Mouse (Mus musculus) myocyte (in vitro differentiated cells): Measurements from ENCODE around the gene Inafm1. TPM values are rescaled to one million over a fixed set of nuclear protein-coding genes. Genes with fewer than 3 reads are reported as not detected.

Experiments used
- H3K27me3 ChIP-seq: one replicate; pipeline ENCODE4 v1.6.1; 2011; ENCODE audit not compliant: control insufficient read depth, insufficient read depth, insufficient read length
- H3K36me3 ChIP-seq: one replicate; pipeline ENCODE4 v1.6.1; 2011; ENCODE audit not compliant: control insufficient read depth, insufficient read depth
- H3K4me2 ChIP-seq: one replicate; pipeline ENCODE4 v1.6.1; 2011; ENCODE audit warnings: low read depth, control low read depth
- H3K4me3 ChIP-seq: one replicate; pipeline ENCODE4 v1.5.1; 2011; ENCODE audit warnings: mild to moderate bottlenecking, control low read depth, moderate library complexity
- H3K79me2 ChIP-seq: one replicate; pipeline ENCODE4 v1.6.1; 2011; ENCODE audit not compliant: control insufficient read depth, insufficient read depth
- H3ac ChIP-seq: one replicate; pipeline ENCODE4 v1.6.1; 2011; ENCODE audit not compliant: control insufficient read depth, insufficient read length
- CEBPB ChIP-seq: IDR thresholded peaks from 2 replicates; pipeline ENCODE4 v1.6.1; 2011; ENCODE audit warnings: mild to moderate bottlenecking, moderate library complexity; ENCODE audit not compliant: poor library complexity, insufficient read depth, severe bottlenecking
- E2F4 ChIP-seq: IDR thresholded peaks from one replicate; pipeline ENCODE4 v1.6.1; 2011; ENCODE audit warnings: mild to moderate bottlenecking, control low read depth, moderate library complexity; ENCODE audit not compliant: insufficient read depth
- MAX ChIP-seq: IDR thresholded peaks from one replicate; pipeline ENCODE4 v1.6.1; 2011; ENCODE audit warnings: low read depth, mild to moderate bottlenecking, control low read depth
- MYOD1 ChIP-seq, 3 experiments: IDR thresholded peaks; one replicate each; pipeline ENCODE4 v1.6.1; 2011; ENCODE audit warnings: control low read depth in 2 of 3, low read depth in 2 of 3, mild to moderate bottlenecking in 2 of 3, moderate library complexity in 1 of 3; ENCODE audit not compliant: insufficient read length in 2 of 3, control insufficient read depth in 1 of 3
- MYOG ChIP-seq, 3 experiments: IDR thresholded peaks; one replicate each; pipeline ENCODE4 v1.6.1; 2011; ENCODE audit warnings: control low read depth in 2 of 3, low read depth in 2 of 3, mild to moderate bottlenecking in 2 of 3; ENCODE audit not compliant: insufficient read length in 2 of 3, control insufficient read depth in 1 of 3, insufficient read depth in 1 of 3
- POLR2A ChIP-seq: IDR thresholded peaks from one replicate; pipeline ENCODE4 v1.6.1; 2011; ENCODE audit warnings: low read depth, mild to moderate bottlenecking, control low read depth, moderate library complexity; ENCODE audit not compliant: insufficient read length
- POLR2AphosphoS2 ChIP-seq: IDR thresholded peaks from one replicate; pipeline ENCODE4 v1.6.1; 2011; ENCODE audit warnings: low read depth, control low read depth; ENCODE audit not compliant: insufficient read length
- REST ChIP-seq: IDR thresholded peaks from one replicate; pipeline ENCODE4 v1.6.1; 2011; ENCODE audit warnings: mild to moderate bottlenecking, control low read depth, moderate library complexity; ENCODE audit not compliant: insufficient read depth, insufficient read length
- SRF ChIP-seq: IDR thresholded peaks from one replicate; pipeline ENCODE4 v1.6.1; 2011; ENCODE audit warnings: low read depth; ENCODE audit not compliant: control insufficient read depth, insufficient read length
- TCF12 ChIP-seq: IDR thresholded peaks from one replicate; pipeline ENCODE4 v1.6.1; 2011; ENCODE audit warnings: mild to moderate bottlenecking, control low read depth; ENCODE audit not compliant: poor library complexity, insufficient read depth, severe bottlenecking
- TCF3 ChIP-seq: IDR thresholded peaks from one replicate; pipeline ENCODE4 v1.6.1; 2011; ENCODE audit warnings: low read depth, control low read depth; ENCODE audit not compliant: insufficient read length
- USF1 ChIP-seq: IDR thresholded peaks from one replicate; pipeline ENCODE4 v1.6.1; 2011; ENCODE audit warnings: low read depth, mild to moderate bottlenecking, control low read depth, moderate library complexity
- polyA plus RNA-seq: library from polyadenylated mRNA; unstranded; fragments of >200 nt; fragmentation: generic; extraction: Trizol; gene quantifications from one replicate; pipeline ENCODE4 v1.2.1, GENCODE M21; 2012; ENCODE audit warnings: missing spikeins

Gene Inafm1
- polyA plus RNA-seq, 1 experiment = 12.1 TPM

- Histone ChIP-seq H3K36me3 (peaks cover 12% of the 10 kb centered on the region), H3K79me2 (peaks cover 13% of the 10 kb centered on the region), H3ac (no peak overlapping the region), H3K4me2 (peak overlapping the region; percentile 80), H3K27me3 (no peaks in the 10 kb centered on the region), H3K4me3 (peak overlapping the region; percentile 36)
- no peak for TF ChIP-seq SRF
- no peak for TF ChIP-seq REST
- no peak for TF ChIP-seq POLR2A
- TF ChIP-seq MAX = no peak
- TF ChIP-seq TCF3 = no peak
- no peak for TF ChIP-seq POLR2AphosphoS2
- TF ChIP-seq E2F4 = no peak
- no peak for TF ChIP-seq TCF12
- TF ChIP-seq MYOD1 (IDR thresholded peaks at IDR 0.05; ENCODE audit: control insufficient read depth in 1 of 3, insufficient read length in 2 of 3, low read depth in 2 of 3) = no peak
- TF ChIP-seq USF1 = no peak
- no peak for TF ChIP-seq MYOG (IDR thresholded peaks at IDR 0.05; ENCODE audit: control insufficient read depth in 1 of 3, insufficient read depth in 1 of 3, insufficient read length in 2 of 3, low read depth in 2 of 3)
- TF ChIP-seq CEBPB = no peak
These were observed 11.5 kb upstream of the Inafm1 start for GRCm38 (mm10) chr7:16284904-16285303.

DNA sequence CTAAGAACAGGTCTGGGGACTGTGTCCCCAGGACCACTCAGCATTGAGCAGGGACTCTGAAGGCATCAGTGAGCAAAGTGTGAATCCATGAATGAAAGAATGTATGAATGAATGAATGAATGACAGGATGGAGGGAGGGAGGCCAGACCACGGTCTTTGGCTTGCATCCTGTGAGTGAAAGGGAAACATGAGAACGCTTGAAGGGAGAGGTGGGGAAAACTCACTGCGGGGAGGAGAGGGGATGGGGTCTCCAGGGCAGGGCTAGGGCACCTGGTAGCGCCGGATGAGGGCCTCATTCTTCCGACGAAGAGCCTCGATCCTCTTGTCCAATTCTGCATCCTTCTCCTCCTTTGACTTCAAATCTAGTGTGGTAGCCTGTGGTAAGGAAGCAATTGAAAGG lies 10.6 kb upstream of the Inafm1 start:
- no peak overlapping the region for H3ac ChIP-seq
- H3K27me3 ChIP-seq = no peaks in the 10 kb centered on the region
- H3K36me3 ChIP-seq = peaks cover 14% of the 10 kb centered on the region
- no peak overlapping the region for H3K4me2 ChIP-seq
- no peak for TF ChIP-seq CEBPB
- H3K4me3 ChIP-seq = no peak overlapping the region
- peaks cover 13% of the 10 kb centered on the region for H3K79me2 ChIP-seq

- peaks cover 14% of the 10 kb centered on the region for H3K36me3 ChIP-seq
- H3K79me2 ChIP-seq = peaks cover 13% of the 10 kb centered on the region
- H3K27me3 ChIP-seq = no peaks in the 10 kb centered on the region
- TF ChIP-seq USF1 (no peak), TCF12 (no peak), E2F4 (no peak), TCF3 (no peak), MAX (no peak), MYOD1 (IDR thresholded peaks at IDR 0.05; ENCODE audit: control insufficient read depth in 1 of 3, insufficient read length in 2 of 3, low read depth in 2 of 3) (no peak), MYOG (IDR thresholded peaks at IDR 0.05; ENCODE audit: control insufficient read depth in 1 of 3, insufficient read depth in 1 of 3, insufficient read length in 2 of 3, low read depth in 2 of 3) (no peak), SRF (no peak)
- no peak overlapping the region for H3K4me3 ChIP-seq
- H3ac ChIP-seq = no peak overlapping the region
- H3K4me2 ChIP-seq = no peak overlapping the region
These were observed 8.9 kb upstream of the Inafm1 start for GRCm38 (mm10) chr7:16282334-16282733.

GRCm38 (mm10) chr7:16280721-16281120 lies 7.3 kb upstream of the Inafm1 start:
- peaks cover 19% of the 10 kb centered on the region for H3K36me3 ChIP-seq
- H3K79me2 ChIP-seq = peaks cover 13% of the 10 kb centered on the region
- no peak overlapping the region for H3ac ChIP-seq
- H3K4me3 ChIP-seq = no peak overlapping the region
- no peak overlapping the region for H3K4me2 ChIP-seq
- TF ChIP-seq SRF (no peak), MAX (no peak), MYOD1 (IDR thresholded peaks at IDR 0.05; ENCODE audit: control insufficient read depth in 1 of 3, insufficient read length in 2 of 3, low read depth in 2 of 3) (no peak), TCF3 (no peak), MYOG (IDR thresholded peaks at IDR 0.05; ENCODE audit: control insufficient read depth in 1 of 3, insufficient read depth in 1 of 3, insufficient read length in 2 of 3, low read depth in 2 of 3) (no peak), POLR2AphosphoS2 (no peak), E2F4 (no peak), TCF12 (no peak), REST (no peak), USF1 (no peak), CEBPB (no peak), POLR2A (no peak)
- H3K27me3 ChIP-seq = no peaks in the 10 kb centered on the region

GRCm38 (mm10) chr7:16274922-16275890 lies 1.8 kb upstream of the Inafm1 start:
- H3K27me3 ChIP-seq = no peaks in the 10 kb centered on the region
- no peaks in the 10 kb centered on the region for H3K79me2 ChIP-seq
- H3K4me2 ChIP-seq = no peak overlapping the region
- H3K4me3 ChIP-seq = no peak overlapping the region
- no peak overlapping the region for H3ac ChIP-seq
- peaks cover 8% of the 10 kb centered on the region for H3K36me3 ChIP-seq
- TF ChIP-seq MYOG (IDR thresholded peaks at IDR 0.05; ENCODE audit: control insufficient read depth in 1 of 3, insufficient read depth in 1 of 3, insufficient read length in 2 of 3, low read depth in 2 of 3) (no peak), CEBPB (no peak), E2F4 (no peak), REST (no peak), MAX (no peak), USF1 (no peak), MYOD1 (IDR thresholded peaks at IDR 0.05; ENCODE audit: control insufficient read depth in 1 of 3, insufficient read length in 2 of 3, low read depth in 2 of 3) (no peak), POLR2AphosphoS2 (no peak), TCF12 (no peak), TCF3 (no peak), SRF (no peak), POLR2A (no peak)
